Mouse (Mus musculus) adrenal gland, postnatal 36 days (tissue): Measurements from ENCODE around the gene Olfr478. TPM values are rescaled to one million over a fixed set of nuclear protein-coding genes. Genes with fewer than 3 reads are reported as not detected.
"Not testable (repeated sequence)": the region's sequence is repeated elsewhere in the genome, so short reads cannot be mapped to it uniquely, and the experiment has no call there.

ENCODE experiments used
- DNase-seq, 2 experiments: peaks; one replicate each; pipeline ENCODE4 v3.0.0; 2021; ENCODE audit warnings: mixed read lengths in 1 of 2
- long read RNA-seq, 2 experiments: library from polyadenylated mRNA; stranded (forward); transcript quantifications; one replicate each; pipeline ENCODE4 v2.0.0; 2021; ENCODE audit warnings: borderline sequencing depth in 2 of 2
- total RNA-seq, 2 experiments: library from RNA; stranded (reverse); gene quantifications; 2 replicates each; pipeline ENCODE4 v1.2.3; 2021

Olfr478 gene
- not detected for total RNA-seq
- long read RNA-seq, experiment 1 = 0 reads
- long read RNA-seq, experiment 2 = 0 reads

- no peak for DNase-seq
These were observed at the start of gene Olfr478 for GRCm38 (mm10) chr7:108033889-108034288. Olfr478 (minus strand) TSS chr7:108033989.

GRCm38 (mm10) chr7:108079555-108079954 is 45.8 kb upstream of the Olfr478 start, which contains the start of gene Olfr481:
Olfr481 (plus strand) TSS chr7:108079855.
- DNase-seq = no peak

GRCm38 (mm10) chr7:108067246-108067645 is 33.5 kb upstream of the Olfr478 start, which contains the start of gene Olfr480:
Olfr480 (minus strand) TSS chr7:108067346.
- no peak for DNase-seq

- no peak for DNase-seq
These were observed 16.6 kb upstream of the Olfr478 start, which contains the start of gene Olfr479 for GRCm38 (mm10) chr7:108050393-108050792. Olfr479 (plus strand) TSS chr7:108050693.

GRCm38 (mm10) chr7:108014256-108014655 is 19.5 kb downstream of the Olfr478 start:
- DNase-seq = not testable (repeated sequence)

GRCm38 (mm10) chr7:107986393-107986792 is 47.4 kb downstream of the Olfr478 start, which contains the start of gene Olfr477:
Olfr477 (plus strand) TSS chr7:107986693.
- no peak for DNase-seq

Other genes with a start within 250 kb of the Olfr478 start
- gene Ovch2, start 232.8 kb downstream of the Olfr478 start, total RNA-seq = not detected
- gene Olfr467, start 221.7 kb downstream of the Olfr478 start, total RNA-seq = not detected
- gene Olfr469, start 208.4 kb downstream of the Olfr478 start, total RNA-seq = not detected
- gene Olfr470, start 186.5 kb downstream of the Olfr478 start, total RNA-seq = not detected
- not detected for gene Olfr472, start 136.1 kb downstream of the Olfr478 start, total RNA-seq
- gene Olfr473, start 103.5 kb downstream of the Olfr478 start, total RNA-seq = not detected
- not detected for gene Olfr474, start 79.3 kb downstream of the Olfr478 start, total RNA-seq
- not detected for gene Olfr476, start 69.2 kb downstream of the Olfr478 start, total RNA-seq
- not detected for gene Olfr477, start 47.3 kb downstream of the Olfr478 start, total RNA-seq
- gene Olfr479, start 16.7 kb upstream of the Olfr478 start, total RNA-seq = not detected
- gene Olfr480, start 33.4 kb upstream of the Olfr478 start, total RNA-seq = not detected
- gene Olfr481, start 45.9 kb upstream of the Olfr478 start, total RNA-seq = not detected
- 1 to 10 TPM; 1.1 to 1.5 TPM for gene Olfr482, start 63.6 kb upstream of the Olfr478 start, total RNA-seq
- not detected for gene Olfr483, start 66.9 kb upstream of the Olfr478 start, total RNA-seq
- not detected for gene Olfr484, start 93.5 kb upstream of the Olfr478 start, total RNA-seq
- gene Olfr485, start 125.9 kb upstream of the Olfr478 start, total RNA-seq = not detected
- not detected for gene Olfr486, start 138.8 kb upstream of the Olfr478 start, total RNA-seq
- gene Olfr487, start 180.6 kb upstream of the Olfr478 start, total RNA-seq = not detected
- gene Olfr488, start 224.4 kb upstream of the Olfr478 start, total RNA-seq = not detected